Mouse (Mus musculus) c-Kit-negative CD71-positive TER-119-positive erythroid progenitor cells, embryonic 14.5 days (primary cell): ENCODE measurements around the gene Mblac1.

ENCODE experiments used
- DNase-seq: peaks from one replicate; pipeline ENCODE4 v3.0.0-alpha.2; 2013; ENCODE audit warnings: low read depth, low spot score

The Mblac1 gene

DNA sequence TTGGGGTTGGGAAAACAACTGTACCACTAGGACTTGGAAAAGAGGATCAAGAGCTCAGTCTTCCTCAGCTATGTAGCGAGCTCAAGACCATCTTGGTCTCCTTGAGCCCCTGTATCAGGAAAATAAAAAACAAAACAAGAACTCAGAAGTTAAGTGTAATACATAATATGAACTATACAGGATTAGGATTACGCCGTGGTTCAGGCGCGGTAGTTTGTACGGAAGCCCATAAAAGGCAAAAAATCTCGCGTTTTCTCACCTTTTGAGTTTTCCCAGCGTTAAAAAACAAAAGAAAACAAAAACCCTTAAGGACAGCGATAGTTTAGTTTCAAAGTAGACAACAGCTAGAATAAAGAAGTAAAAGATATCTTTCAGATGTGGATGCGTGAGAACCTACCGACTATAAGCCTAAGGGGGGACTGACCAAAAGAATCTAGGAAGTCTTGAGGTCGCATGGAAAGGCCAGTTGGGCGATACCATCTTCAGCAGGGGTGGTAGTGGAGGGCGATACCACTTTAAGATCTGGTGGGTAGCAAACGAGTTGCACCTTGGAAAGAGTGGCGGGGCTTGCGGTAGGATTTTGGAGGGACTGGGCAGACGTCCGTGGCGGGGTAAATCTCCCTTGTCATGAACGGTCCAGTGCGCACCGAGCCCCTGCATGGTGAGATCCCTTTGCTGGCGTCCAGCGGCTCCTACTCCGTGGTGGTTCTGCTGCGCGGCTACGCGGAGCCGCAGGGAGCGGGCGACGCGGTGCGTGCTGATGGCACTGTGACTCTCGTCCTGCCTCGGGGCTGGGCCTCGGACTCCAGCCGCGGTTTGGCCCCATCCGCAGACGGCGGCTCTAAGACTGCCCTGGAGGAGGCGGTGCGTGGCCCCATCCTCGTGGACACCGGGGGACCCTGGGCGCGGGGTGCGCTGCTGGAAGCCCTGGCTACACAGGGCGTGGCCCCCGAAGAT, at the start of gene Mblac1:
Gene Mblac1 (plus strand): TSS at position 544 of the 957 bp plus-strand sequence.
- peak; percentile 88 for DNase-seq

GRCm38 (mm10) chr5:138154390-138154789, 39.7 kb upstream of the Mblac1 start:
- DNase-seq, result no peak

DNA sequence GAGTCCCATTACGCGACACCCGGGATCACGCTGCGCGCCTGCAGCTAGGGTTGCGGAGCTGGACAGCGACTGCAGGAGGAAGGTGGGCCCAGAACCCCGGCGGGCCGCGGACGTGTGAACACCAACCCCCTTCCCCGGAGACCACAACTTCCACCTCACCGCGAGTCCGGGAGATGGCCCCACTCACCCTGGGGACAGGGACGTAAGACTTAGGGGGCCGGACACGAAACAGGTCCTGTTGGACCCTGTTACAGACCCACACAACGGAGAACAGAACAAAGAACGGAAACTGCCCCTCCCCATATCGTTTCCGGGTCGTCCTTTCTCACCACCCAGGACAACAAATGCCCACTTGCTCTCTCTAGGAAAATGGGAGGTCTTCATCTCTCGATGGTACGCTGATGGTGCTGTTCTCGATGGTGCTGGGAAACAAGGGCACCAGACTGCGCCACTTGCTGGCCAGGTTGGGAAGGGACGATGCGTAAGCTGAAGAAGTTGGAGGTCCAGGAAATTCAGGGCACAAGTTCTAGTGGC, 38.6 kb upstream of the Mblac1 start, which contains the start of gene Zfp113:
Gene Zfp113 (minus strand): TSS at position 302 of the 534 bp plus-strand sequence.
- peak; percentile 82 for DNase-seq

- DNase-seq, result no peak
Measured at GRCm38 (mm10) chr5:138160224-138160762, 33.8 kb upstream of the Mblac1 start.

GRCm38 (mm10) chr5:138160842-138161665, 33.1 kb upstream of the Mblac1 start, which contains the start of gene Cops6:
Gene Cops6, plus strand, starts transcription at chr5:138161071.
- peak; percentile 84 for DNase-seq

DNA sequence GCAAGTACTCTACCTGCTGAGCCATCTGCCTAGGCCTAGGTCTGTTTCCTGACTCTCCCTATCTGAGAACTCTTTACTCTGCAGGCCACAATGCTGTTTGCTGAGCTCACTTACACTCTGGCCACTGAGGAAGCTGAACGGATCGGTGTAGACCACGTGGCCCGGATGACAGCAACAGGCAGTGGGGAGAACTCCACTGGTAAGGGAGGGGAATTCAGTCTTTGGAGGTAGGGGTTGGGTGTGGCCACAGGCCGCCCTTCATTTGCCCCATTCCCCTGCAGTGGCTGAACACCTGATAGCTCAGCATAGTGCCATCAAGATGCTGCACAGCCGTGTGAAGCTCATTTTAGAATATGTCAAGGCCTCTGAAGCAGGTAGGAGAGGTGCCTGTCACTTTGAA, 31.1 kb upstream of the Mblac1 start:
- DNase-seq, result no peak

DNA sequence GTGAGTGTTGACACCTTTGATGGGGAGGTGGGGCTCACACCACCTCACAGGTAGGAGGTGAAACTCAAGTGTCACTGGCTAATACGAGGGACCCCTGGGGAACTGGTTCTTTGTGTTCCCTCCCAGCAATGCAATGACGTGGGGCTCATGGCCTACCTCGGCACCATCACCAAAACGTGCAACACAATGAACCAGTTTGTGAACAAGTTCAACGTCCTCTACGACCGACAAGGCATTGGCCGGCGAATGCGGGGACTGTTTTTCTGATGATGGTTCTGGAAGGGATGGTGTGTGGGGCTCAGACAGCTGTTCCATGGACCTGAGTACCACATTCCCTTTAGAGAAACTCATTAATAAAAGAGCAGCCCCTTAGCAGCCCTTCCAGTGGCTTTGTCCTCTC, 30.5 kb upstream of the Mblac1 start:
- DNase-seq, result no peak

DNA sequence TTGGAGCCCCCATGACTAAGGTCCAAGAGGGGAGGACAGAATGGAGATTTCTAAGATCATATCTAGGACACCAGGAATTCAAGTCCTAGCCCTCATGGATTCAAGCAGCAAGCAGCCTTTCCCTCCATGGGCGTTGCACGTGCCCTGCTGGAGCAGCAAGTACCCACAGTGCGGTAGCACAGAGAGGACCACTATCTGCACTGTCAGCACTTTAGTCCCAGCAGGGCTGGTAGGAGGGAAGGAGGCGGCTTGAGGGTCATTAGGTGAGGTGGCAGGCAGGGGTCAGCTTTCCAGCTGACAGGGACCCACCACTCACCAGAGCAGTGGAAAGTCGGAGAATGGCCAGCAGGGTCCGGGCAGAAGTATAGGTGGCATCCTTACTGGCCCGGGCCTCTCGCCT, 28.5 kb upstream of the Mblac1 start:
- no peak for DNase-seq

GRCm38 (mm10) chr5:138170936-138171561, 23.1 kb upstream of the Mblac1 start:
- peak; percentile 89 for DNase-seq

- DNase-seq, result peak; percentile 92
Measured at GRCm38 (mm10) chr5:138171695-138172491, 22.2 kb upstream of the Mblac1 start, which contains the start of the genes Ap4m1 and Mcm7. Gene Ap4m1, plus strand, starts transcription at chr5:138172002. Gene Mcm7, minus strand, starts transcription at chr5:138172422.

GRCm38 (mm10) chr5:138173217-138173616, 20.9 kb upstream of the Mblac1 start:
- DNase-seq, result no peak

- peak; percentile 88 for DNase-seq
Measured at GRCm38 (mm10) chr5:138186950-138187638, 7.0 kb upstream of the Mblac1 start, which contains the start of the genes Taf6 and Cnpy4. Gene Taf6, minus strand, starts transcription at chr5:138187451. Gene Cnpy4, plus strand, starts transcription at chr5:138187485.

- peak; percentile 77 for DNase-seq
Measured at GRCm38 (mm10) chr5:138187661-138188306, 6.3 kb upstream of the Mblac1 start.

GRCm38 (mm10) chr5:138194755-138195345, 736 bp downstream of the Mblac1 start:
- DNase-seq, result no peak

DNA sequence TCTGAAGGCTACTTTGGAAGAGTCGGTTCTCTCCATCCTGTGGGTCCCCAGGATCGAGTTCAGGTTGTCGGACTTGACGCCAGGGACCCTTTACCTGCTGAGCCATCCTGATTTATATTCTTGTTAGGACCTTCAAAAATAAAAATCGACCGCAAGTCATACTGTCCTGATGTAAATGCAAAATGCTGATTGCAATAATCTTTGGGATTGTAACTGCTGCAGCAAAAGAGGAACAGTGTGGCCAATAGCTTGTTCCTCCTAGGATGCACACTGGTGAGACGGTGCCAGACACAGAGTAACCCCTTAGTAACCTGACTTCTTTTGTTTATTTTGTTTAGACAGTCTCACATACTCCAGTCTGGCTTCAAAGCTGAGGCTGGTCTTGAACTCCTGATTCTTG, 1.3 kb downstream of the Mblac1 start:
- DNase-seq, result no peak

GRCm38 (mm10) chr5:138199576-138199975, 5.5 kb downstream of the Mblac1 start:
- no peak for DNase-seq

- no peak for DNase-seq
Measured at GRCm38 (mm10) chr5:138202086-138202485, 8.0 kb downstream of the Mblac1 start.

GRCm38 (mm10) chr5:138207253-138207652, 13.1 kb downstream of the Mblac1 start:
- no peak for DNase-seq
